Mouse (Mus musculus): ENCODE measurements around the gene Scgb1c1.

GRCm38 (mm10) chr7:140836243-140837115 lies 8.9 kb upstream of the Scgb1c1 start:
- TF ChIP-seq CTCF (IDR thresholded peaks at IDR 0.05; ENCODE audit: borderline replicate concordance, extremely low read depth, insufficient read depth, insufficient read length) (no peak), POLR2A (IDR thresholded peaks at IDR 0.05; ENCODE audit: borderline replicate concordance, extremely low read depth, insufficient read depth, insufficient read length, poor library complexity, severe bottlenecking) (no peak)
